ENCODE assay signal across 28 mouse cellular contexts in genomic region chr12:76409166-76409565, GRCm38 (mm10). TPM values are rescaled to one million over a fixed set of nuclear protein-coding genes. Genes with fewer than 3 reads are reported as not detected.
"Had no signal": no experiment of that assay in that cellular context is flagged by ENCODE, and none has a peak within 500 bp of the region (broad histone marks: within the 10 kb centered on the region; RNA-seq: fewer than 3 reads in every experiment).

No protein-coding gene starts in this region.

- H3K4me3 ChIP-seq: gastrocnemius, adult 2 months; heart, embryonic 10.5 days; heart, embryonic 12.5 days; hindbrain, embryonic 10.5 days; hindbrain, embryonic 12.5 days; intestine, embryonic 15.5 days; layer of hippocampus, adult 2 months; left cerebral cortex, adult 2 months; limb, embryonic 13.5 days; limb, embryonic 15.5 days; liver, embryonic 12.5 days had no signal

- H3K9ac ChIP-seq: heart, embryonic 12.5 days; hindbrain, embryonic 12.5 days; hindbrain, embryonic 14.5 days; intestine, embryonic 15.5 days; limb, embryonic 13.5 days; limb, embryonic 15.5 days; liver, embryonic 12.5 days; liver, embryonic 14.5 days had no signal

- H3K9me3 ChIP-seq: heart, embryonic 10.5 days; heart, embryonic 12.5 days; hindbrain, embryonic 10.5 days; hindbrain, embryonic 12.5 days; intestine, embryonic 15.5 days; limb, embryonic 13.5 days; limb, embryonic 15.5 days; liver, embryonic 12.5 days had no signal

- ATAC-seq: hindbrain, embryonic 16.5 days; inflammation-experienced regulatory T-cells, adult 6 months; intestine, embryonic 15.5 days; intestine, postnatal 0 days; liver, embryonic 12.5 days had no signal

- H3K4me2 ChIP-seq: heart, embryonic 12.5 days; hindbrain, embryonic 12.5 days; hindbrain, embryonic 14.5 days; intestine, embryonic 15.5 days; limb, embryonic 13.5 days; limb, embryonic 15.5 days; liver, embryonic 12.5 days had no signal

- DNase-seq: gastrocnemius, adult 2 months; gastrocnemius, postnatal 10 days; gastrocnemius, postnatal 25 days; heart, postnatal 10 days; heart, postnatal 4 days; kidney, adult 18-20 months; kidney, adult 8-10 months; kidney, postnatal 10 days; kidney, postnatal 25 days; kidney, postnatal 4 days had no signal

- H3K27ac ChIP-seq: gastrocnemius, adult 2 months; heart, embryonic 10.5 days; hindbrain, embryonic 10.5 days; hindbrain, embryonic 12.5 days; hindbrain, embryonic 14.5 days; intestine, embryonic 15.5 days; layer of hippocampus, adult 2 months; left cerebral cortex, adult 2 months; limb, embryonic 13.5 days; limb, embryonic 15.5 days; liver, embryonic 12.5 days; liver, embryonic 14.5 days had no signal

- H3K36me3 ChIP-seq: heart, embryonic 10.5 days; heart, embryonic 12.5 days; hindbrain, embryonic 10.5 days; hindbrain, embryonic 12.5 days; intestine, embryonic 15.5 days; limb, embryonic 13.5 days; limb, embryonic 15.5 days; liver, embryonic 12.5 days had no signal

RNA-seq across cellular contexts. Expression of gene Ppp1r36, which starts 8.2 kb away (rescaled TPM):
- total RNA-seq: gastrocnemius, adult 2 months; gastrocnemius, postnatal 25 days; granulocyte monocyte progenitor cell, adult 5-6 weeks; heart, postnatal 25 days had no signal
- polyA plus RNA-seq: inflammation-experienced regulatory T-cells, adult 6 months; liver, adult 2 months had no signal
